Mouse (Mus musculus): ENCODE measurements at regions not wholly inside any gene's neighbourhood (a gene's known extent, or its start where the extent isn't known, plus 50 kb on each side); places are given as distances from the start of the nearest gene placed in this dataset.

DNA sequence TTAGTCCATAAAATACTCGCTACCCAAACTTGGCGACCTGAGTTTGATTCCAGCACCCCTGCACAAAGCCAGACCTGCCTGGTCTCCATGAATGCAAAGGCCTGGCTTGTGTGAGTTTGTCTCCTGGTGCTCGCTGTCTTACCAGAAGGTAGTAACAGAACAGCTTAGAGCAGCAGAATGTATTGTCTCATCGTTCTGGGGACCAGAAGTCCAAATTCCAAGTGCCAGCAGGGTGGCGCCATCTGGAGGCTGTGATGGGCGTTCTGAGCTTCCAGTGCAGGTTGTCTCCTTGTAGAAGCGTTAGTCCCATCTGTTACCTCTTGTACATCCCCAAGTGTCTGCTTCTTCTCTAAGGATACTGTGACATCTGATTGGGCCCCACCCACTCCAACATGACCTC, 57.5 kb upstream of the Sec14l1 start:
- ATAC-seq (ENCODE audit: low FRiP score, low read depth): no peak
- H3K27me3 ChIP-seq: no peaks in the 10 kb centered on the region
- no peaks in the 10 kb centered on the region for H3K9me3 ChIP-seq
- H3K9ac ChIP-seq (replicated peaks): no peak overlapping the region
- H3K4me1 ChIP-seq: peaks cover 19% of the 10 kb centered on the region
- no peaks in the 10 kb centered on the region for H3K36me3 ChIP-seq
- no peak overlapping the region for H3K4me3 ChIP-seq
- 30% methylated on average over 7 of the region's 7 CpGs for WGBS
- H3K4me2 ChIP-seq (replicated peaks): no peak overlapping the region
- H3K27ac ChIP-seq (replicated peaks): peak overlapping the region; percentile 50

DNA sequence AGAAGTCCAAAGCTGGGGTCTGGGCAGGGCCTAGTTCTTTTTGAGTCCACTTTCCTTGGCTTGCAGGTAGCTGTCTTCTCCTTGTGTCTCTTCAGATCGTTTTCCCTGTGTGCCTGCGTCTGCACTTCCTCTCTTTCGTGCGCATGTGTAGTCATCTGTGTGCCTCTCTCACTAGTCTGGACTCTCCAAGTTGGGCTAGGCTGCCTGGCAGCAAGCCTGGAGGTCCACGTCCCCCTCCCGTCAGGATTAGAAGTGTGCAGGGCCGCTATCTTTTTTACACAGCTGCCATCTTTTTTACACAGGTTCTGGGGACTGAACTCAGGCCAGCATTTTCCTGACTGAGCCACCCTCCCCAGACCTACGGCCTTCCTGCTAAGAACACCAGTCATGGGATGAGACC, 55.8 kb upstream of the Sec14l1 start:
- Histone ChIP-seq H3K27ac (replicated peaks) (peak overlapping the region; percentile 39), H3K36me3 (no peaks in the 10 kb centered on the region), H3K27me3 (no peaks in the 10 kb centered on the region), H3K4me3 (no peak overlapping the region), H3K9ac (replicated peaks) (no peak overlapping the region), H3K4me1 (peaks cover 29% of the 10 kb centered on the region), H3K9me3 (no peaks in the 10 kb centered on the region), H3K4me2 (replicated peaks) (no peak overlapping the region)
- no peak for ATAC-seq (ENCODE audit: low FRiP score, low read depth)
- 66% methylated on average over 8 of the region's 8 CpGs for WGBS

DNA sequence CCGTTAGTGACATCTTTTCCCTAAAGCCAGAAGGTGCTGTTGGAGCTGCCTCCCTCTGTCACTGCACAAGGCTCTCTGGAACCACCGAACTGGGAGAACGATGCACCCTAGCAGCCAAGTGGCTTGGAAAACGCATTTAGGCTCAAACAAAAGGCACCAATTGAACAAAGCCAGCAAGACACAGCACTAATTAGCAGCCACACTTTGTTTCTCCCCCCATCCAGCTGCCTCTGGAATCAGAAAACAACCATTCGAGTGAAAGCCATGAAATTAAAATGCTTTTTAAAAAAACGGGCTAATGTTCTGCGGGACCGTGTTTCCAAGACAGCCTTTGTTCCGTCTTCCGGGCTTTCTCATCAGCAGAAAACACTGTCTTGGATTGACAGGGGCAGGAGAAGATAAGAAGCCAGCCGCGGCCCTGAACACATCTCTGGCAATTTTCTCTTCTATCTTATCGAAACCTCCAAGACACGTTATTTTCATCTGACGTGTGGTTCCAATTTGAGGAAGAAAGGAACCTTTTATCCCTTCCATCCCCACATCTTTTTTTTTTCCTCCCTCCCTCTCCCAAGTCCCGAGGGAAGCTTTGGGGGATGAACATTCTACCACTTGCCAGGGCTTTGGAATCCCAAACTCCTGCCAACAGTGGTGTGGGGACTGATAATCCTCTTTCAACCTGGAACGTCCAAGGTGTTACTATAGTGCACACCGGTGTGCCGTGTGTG, 54.8 kb upstream of the Sec14l1 start:
- Histone ChIP-seq H3K27ac (replicated peaks) (peak overlapping the region; percentile 83), H3K4me1 (peaks cover 29% of the 10 kb centered on the region), H3K9me3 (no peaks in the 10 kb centered on the region), H3K36me3 (no peaks in the 10 kb centered on the region), H3K4me2 (replicated peaks) (peak overlapping the region; percentile 42), H3K27me3 (no peaks in the 10 kb centered on the region), H3K9ac (replicated peaks) (peak overlapping the region; percentile 28; the same call in 1 of the 2 replicates), H3K4me3 (no peak overlapping the region)
- 3% methylated on average over 19 of the region's 19 CpGs for WGBS
- ATAC-seq (ENCODE audit: low FRiP score, low read depth): no peak

DNA sequence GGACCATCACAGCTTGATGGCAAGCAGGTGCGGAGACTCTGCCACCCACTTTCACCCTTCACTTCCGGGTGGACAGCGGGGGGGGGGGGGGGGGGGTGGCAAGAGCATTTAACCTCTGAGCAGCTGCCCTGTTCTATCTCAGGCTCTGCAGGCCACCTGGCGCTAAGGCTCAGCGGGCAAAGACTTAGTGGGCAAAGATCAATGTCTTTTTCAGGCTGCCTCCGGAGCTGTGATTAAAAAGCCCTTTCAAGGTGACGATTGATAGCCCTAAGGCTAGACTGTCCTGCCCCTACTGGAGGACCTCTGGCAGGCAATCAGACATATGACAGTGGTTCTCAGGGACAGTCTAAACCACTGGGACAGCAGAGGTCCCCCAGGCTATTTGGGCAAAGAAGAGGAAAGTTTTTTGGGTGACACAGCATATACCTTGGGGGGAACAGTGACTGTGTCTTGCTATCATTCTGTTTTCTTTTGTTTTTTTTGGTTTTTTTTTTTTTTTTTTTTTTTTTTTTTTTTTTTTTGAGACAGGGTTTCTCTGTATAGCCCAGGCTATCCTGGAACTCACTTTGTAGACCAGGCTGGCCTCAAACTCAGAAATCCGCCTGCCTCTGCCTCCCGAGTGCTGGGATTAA, 54.1 kb upstream of the Sec14l1 start:
- no peaks in the 10 kb centered on the region for H3K36me3 ChIP-seq
- H3K27me3 ChIP-seq: no peaks in the 10 kb centered on the region
- H3K9ac ChIP-seq (replicated peaks): peak overlapping the region; percentile 28; the same call in 1 of the 2 replicates
- no peak overlapping the region for H3K4me3 ChIP-seq
- H3K4me1 ChIP-seq: peaks cover 29% of the 10 kb centered on the region
- ATAC-seq (ENCODE audit: low FRiP score, low read depth): no peak
- peak overlapping the region; percentile 83 for H3K27ac ChIP-seq (replicated peaks)
- H3K4me2 ChIP-seq (replicated peaks): peak overlapping the region; percentile 42
- WGBS: 31% methylated on average over 9 of the region's 9 CpGs
- H3K9me3 ChIP-seq: no peaks in the 10 kb centered on the region

DNA sequence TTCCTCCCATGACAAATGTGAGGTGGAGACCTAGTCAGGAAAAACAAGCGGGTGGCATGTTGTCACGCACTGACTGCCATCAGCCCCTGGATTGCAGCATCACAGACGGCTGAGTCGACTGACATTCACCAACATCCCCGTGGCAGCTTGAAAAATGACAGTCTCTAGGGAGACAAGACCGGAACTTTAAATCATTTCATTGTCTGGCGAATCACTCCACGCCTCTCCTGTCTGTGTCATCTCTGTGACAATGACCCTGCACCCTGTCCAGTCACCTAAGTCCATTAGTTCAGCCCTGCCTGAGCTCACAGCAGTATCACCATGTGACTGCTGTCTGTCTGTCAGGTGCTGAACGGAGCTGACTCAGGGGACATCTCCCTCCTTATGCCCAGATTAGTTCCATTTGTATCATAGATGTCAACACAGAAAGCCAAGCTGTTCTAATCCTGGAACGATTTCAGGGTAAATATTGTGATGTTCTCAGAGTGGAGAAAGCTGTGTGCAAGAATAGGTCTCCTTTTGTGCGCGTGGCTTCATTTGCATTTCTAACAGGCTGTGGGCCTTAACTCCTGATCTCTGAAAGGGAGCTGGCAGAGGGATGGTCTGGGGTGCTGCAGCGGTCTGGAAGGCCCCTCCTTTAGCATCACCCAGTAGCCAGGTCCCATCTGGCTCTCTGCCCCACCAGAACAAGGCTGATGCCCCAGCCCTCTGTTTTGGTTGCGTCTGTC, 52.0 kb upstream of the Sec14l1 start:
- peaks cover 24% of the 10 kb centered on the region for H3K4me1 ChIP-seq
- no peak overlapping the region for H3K4me3 ChIP-seq
- ATAC-seq (ENCODE audit: low FRiP score, low read depth): peak; percentile 64; the same call in 1 of the 2 replicates
- WGBS: 38% methylated on average over 14 of the region's 14 CpGs
- H3K9me3 ChIP-seq: no peaks in the 10 kb centered on the region
- H3K27ac ChIP-seq (replicated peaks): peak overlapping the region; percentile 74
- no peak overlapping the region for H3K4me2 ChIP-seq (replicated peaks)
- no peak overlapping the region; the same call in 1 of the 2 replicates for H3K9ac ChIP-seq (replicated peaks)
- no peaks in the 10 kb centered on the region for H3K36me3 ChIP-seq
- no peaks in the 10 kb centered on the region for H3K27me3 ChIP-seq

All from midbrain, embryonic 12.5 days (tissue).